Mouse (Mus musculus): ENCODE measurements around the gene Mef2c.

Gene Mef2c

GRCm38 (mm10) chr13:83612195-83612594 lies 108.4 kb downstream of the Mef2c start:
- DNase-seq (ENCODE audit: low spot score), result no peak

- no peak for DNase-seq (ENCODE audit: low spot score)
Observed at GRCm38 (mm10) chr13:83615875-83616274, 112.0 kb downstream of the Mef2c start.

GRCm38 (mm10) chr13:83624651-83625050 lies 120.8 kb downstream of the Mef2c start:
- DNase-seq (ENCODE audit: low spot score), result no peak

- DNase-seq (ENCODE audit: low spot score), result no peak
Observed at GRCm38 (mm10) chr13:83627429-83627828, 123.6 kb downstream of the Mef2c start.

- no peak for DNase-seq (ENCODE audit: low spot score)
Observed at GRCm38 (mm10) chr13:83628139-83628538, 124.3 kb downstream of the Mef2c start.

DNA sequence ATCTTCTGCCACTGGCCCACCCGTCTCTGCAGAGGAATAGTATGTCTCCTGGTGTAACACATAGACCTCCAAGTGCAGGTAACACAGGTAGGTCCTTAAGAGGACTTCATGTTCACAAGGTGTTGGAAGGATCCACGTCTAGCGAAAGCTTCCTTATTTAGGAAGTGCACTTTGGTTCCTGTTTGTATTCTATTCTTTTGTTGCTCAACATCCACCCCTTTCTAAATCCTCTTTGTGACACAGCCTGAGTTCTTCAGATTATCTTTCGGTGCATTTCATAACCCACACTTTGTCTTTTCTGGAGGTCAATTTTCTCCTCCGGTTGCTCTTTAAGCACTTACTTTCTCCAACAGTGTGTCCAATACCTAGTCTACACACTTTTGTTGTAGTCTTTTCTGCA lies 129.3 kb downstream of the Mef2c start:
- no peak for DNase-seq (ENCODE audit: low spot score)

- no peak for DNase-seq (ENCODE audit: low spot score)
Observed at GRCm38 (mm10) chr13:83635218-83635617, 131.4 kb downstream of the Mef2c start.

DNA sequence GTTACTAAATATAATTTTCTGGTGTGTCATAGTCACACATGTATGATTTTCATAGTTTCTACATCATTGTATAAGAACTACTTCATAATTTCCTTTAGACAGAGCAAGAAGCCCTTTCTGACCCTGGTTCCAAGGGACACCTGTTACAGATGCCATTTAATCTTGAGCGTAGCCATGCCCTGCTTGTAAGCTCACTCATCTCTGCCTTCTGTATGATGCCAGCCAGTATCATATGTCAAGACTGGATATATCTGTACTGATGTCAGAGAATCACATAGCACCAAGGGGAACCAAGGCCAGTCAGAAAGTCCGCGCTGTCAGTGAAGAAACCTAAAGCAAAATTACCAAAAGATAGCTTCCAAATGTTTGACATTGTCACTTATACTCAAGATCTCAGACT lies 133.8 kb downstream of the Mef2c start:
- no peak for DNase-seq (ENCODE audit: low spot score)

GRCm38 (mm10) chr13:83638735-83639134 lies 134.9 kb downstream of the Mef2c start:
- DNase-seq (ENCODE audit: low spot score), result no peak

DNA sequence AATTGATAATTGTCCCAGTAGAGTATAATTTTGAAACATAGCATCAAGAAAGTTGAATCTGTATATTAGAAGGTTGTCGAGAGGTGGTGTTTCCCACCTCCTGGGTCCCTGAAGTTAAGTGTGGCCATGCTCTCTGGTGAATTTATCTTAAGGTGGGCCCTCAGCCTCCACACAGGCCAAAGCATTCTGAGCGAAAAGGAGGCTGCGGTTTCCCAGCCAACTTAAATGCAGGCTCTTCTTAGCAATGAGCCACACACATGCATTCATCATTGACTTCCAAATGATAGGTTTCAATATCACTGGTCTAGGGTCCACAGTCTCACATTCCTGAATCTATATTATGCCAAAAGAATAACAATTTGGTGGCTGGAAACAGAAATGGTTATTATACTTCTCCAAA lies 145.2 kb downstream of the Mef2c start:
- DNase-seq (ENCODE audit: low spot score), result no peak

DNA sequence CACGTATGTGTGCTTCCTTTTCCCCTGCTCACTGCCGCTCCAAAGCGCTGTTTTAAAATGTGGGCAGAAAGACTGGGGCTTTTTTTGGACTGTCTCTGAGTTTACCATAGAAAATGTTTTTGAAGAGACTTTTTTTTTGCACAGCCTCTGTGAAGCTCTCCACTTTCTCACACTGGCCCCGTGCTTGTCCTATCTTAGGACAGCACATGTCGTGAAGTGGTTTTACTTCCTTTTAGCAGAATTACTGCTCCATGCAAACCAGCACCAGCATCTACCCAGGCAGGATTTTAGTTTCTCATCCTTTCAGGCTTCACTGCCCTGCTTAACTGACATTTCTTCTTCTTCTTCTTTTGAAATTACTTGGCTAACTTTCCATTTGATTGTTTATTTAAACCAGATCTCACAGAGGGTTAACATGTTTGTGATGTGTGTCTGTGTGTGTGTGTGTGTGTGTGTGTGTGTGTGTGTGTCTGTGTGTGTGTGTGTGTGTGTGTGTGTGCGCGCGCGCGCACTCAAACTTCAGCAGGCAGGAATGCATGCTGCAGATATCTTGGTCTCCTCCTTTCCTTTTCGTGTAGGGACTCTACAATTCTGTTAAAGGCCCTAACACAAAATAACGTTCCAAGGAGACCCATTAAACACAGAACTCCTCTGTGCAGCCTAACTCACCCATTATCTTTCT lies 146.1 kb downstream of the Mef2c start:
- no peak for DNase-seq (ENCODE audit: low spot score)

GRCm38 (mm10) chr13:83650807-83651206 lies 147.0 kb downstream of the Mef2c start:
- no peak for DNase-seq (ENCODE audit: low spot score)

- no peak for DNase-seq (ENCODE audit: low spot score)
Observed at GRCm38 (mm10) chr13:83651941-83652548, 148.2 kb downstream of the Mef2c start.

DNA sequence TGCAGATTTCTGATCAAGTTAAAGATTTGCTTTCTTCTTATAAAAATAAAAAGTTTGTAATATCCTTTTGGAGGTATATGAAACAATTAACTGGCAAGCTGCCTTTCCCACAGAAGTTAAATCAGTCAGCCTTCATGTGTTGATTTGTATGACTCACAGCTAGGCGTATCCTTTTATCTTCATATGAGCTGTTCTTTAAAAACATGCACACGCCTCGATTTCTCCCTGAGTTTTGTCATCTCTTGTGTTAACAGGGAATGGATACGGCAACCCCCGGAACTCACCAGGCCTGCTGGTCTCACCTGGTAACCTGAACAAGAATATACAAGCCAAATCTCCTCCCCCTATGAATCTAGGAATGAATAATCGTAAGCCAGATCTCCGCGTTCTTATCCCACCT lies 148.7 kb downstream of the Mef2c start:
- no peak for DNase-seq (ENCODE audit: low spot score)

- DNase-seq (ENCODE audit: low spot score), result peak; percentile 79
Observed at GRCm38 (mm10) chr13:83654889-83655769, 151.3 kb downstream of the Mef2c start.

DNA sequence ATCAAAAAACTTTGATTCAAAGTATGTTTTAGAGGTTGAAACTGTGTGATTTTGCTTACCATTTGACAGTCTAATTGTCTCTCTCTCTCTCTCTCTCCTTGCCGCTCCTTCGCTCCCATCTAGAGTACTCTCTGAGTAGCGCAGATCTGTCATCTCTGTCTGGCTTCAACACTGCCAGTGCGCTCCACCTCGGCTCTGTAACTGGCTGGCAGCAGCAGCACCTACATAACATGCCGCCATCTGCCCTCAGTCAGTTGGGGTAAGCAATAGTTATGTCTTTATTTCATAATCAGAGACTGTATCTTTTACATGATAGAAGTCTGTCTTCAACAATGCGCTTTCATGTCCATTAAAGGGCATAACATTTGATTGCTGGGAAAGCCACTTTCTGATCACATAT lies 152.3 kb downstream of the Mef2c start:
- DNase-seq (ENCODE audit: low spot score), result no peak

DNA sequence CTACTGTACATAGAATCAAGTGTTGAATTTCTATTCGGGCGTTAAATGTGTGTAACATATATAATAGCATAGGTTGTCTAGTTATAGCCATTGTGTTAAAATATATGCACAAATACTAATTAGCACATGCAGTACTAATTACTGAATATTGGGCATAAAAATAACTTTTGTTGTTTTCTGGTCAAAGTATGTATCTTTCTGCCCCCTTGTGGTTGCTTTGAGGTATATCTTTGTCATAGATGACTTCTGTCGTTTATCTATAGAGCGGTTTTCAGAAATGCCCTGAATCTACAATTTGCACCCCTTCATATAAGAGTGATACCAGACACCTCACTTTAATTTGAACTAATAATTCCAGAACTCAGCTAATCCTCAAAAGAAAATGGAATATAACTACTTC lies 152.9 kb downstream of the Mef2c start:
- DNase-seq (ENCODE audit: low spot score), result no peak

DNA sequence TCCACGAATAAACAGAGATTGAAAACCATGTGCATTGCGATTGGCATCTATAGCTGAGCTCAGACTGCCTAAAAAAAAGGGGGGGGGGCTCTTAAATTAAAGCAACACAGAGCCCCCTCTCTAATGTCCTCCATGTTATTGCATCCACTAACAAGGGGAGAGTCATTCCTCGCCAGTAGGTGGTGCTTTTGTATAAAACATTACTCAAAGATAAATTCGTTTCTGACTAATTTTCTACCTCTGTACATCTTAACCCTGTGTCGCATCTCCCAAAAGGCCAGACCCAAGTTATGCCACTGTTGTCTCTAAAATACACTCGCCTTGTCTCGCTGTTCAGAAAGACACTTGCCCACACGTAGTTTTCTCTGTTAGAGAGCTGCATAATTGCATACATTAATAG lies 156.9 kb downstream of the Mef2c start:
- no peak for DNase-seq (ENCODE audit: low spot score)

GRCm38 (mm10) chr13:83661166-83661565 lies 157.3 kb downstream of the Mef2c start:
- DNase-seq (ENCODE audit: low spot score), result no peak

- DNase-seq (ENCODE audit: low spot score), result no peak
Observed at GRCm38 (mm10) chr13:83662089-83662551, 158.3 kb downstream of the Mef2c start.

DNA sequence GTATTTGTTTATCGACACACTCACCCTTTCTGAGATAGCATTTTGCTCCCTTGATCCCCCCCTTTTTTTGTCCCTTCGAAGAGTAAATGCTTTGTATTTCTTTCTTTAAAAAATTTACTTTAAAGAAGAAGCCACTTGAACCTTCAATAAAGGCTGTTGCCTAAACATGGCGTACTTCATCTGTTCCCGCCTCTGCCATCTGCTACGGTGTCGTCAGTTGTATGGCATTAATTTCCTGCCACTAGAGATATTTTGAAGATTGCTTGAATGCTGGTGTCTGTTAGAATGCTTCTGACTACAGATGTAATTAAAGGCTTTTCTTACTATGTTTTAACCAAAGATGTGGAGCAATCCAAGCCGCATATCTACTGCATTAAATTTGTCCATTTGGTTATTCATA lies 162.3 kb downstream of the Mef2c start:
- no peak for DNase-seq (ENCODE audit: low spot score)

- DNase-seq (ENCODE audit: low spot score), result no peak
Observed at GRCm38 (mm10) chr13:83667051-83667450, 163.2 kb downstream of the Mef2c start.

DNA sequence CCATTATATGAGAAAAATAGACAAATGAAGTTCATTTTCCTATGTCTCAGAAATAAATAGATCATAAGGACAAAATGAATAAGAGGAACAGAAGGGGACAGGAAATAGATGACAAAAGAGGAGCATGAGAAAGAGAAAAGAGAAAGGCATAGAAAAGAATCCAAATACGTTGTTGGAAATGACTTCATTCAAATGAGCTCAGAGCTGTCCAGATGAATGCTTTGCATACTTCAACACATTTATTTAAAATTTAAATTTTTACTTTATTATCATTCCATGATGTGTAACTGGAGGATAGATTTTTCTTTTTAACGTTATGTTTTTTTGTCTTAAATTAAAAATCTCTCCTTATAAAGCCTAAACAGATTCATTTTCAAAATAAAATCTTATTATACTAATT lies 203.8 kb downstream of the Mef2c start:
- DNase-seq (ENCODE audit: low spot score), result no peak

Data from ovary, postnatal 14 days (tissue).